ENCODE assay signal across 8 mouse cellular contexts in the genomic region with DNA sequence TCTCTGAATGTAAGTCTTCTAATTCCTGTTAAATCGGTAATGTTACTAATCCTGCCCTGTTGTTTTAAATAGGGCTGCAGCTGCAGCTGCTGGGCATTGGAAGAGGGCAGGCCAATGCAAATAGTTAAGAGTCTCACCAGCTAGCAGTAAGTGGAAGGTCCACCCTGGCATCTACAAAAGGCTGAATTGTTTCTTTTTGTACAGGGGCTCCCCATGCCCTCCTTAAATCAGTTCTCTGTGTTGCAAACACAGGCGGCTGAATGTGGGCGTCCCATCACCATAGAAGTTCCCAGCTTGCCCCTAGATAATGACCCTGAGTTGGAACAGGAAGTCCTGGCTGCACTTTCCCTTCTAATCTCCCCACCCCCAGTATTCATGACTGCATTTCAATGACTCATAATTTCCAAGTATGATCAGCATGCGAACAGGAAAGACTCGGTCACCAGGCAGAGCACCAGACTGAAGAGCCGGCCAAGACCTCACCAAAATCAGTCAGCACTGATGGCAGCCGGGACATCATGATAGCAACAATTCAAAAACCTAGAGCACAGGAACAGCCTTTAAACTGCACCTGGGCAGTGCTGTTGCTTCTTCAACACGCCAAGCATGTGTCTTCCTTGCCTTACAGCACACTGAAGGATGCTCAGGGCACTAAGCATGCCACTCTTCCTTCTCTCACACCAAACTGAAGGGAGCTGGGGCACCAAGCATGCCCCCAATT.
DNase-seq lines count a peak whose midpoint lies in the region; ATAC-seq lines count a peak whose summit lies in the region.

No protein-coding gene starts in this region.

- peak; percentile 59 for ATAC-seq in forebrain, embryonic 14.5 days
- ATAC-seq in inflammation-experienced regulatory T-cells, adult 6 months = peak; percentile 83
- ATAC-seq in lung, embryonic 16.5 days (ENCODE audit: low read depth) = peak; percentile 76

- DNase-seq in 416B (ENCODE audit: low read depth) (peak; percentile 97), NIH3T3 (ENCODE audit: low read depth) (peak; percentile 72)
- DNase-seq in forebrain, embryonic 14.5 days (ENCODE audit: low spot score) = peak; percentile 36
- DNase-seq in urinary bladder, adult 2 months (ENCODE audit: low spot score) = peak; percentile 29
- DNase-seq in frontal cortex, postnatal 10 days (ENCODE audit: low spot score in 2 of 2) = no peak
- DNase-seq in embryo, embryonic 10 days (ENCODE audit: low spot score) = no peak

- no peak overlapping the region for H3K27ac ChIP-seq in forebrain, embryonic 14.5 days (ENCODE audit: low read depth, low read length)
- H3K27ac ChIP-seq in lung, embryonic 16.5 days (ENCODE audit: low read length) = 0 out of 2 replicates have a peak overlapping the region, but pooled peaks have one; percentile 9

- 35% methylated on average over 8 of the region's 8 CpGs for WGBS in forebrain, embryonic 14.5 days
- WGBS in lung, embryonic 16.5 days = 37% methylated on average over 8 of the region's 8 CpGs

- H3K4me1 ChIP-seq in forebrain, embryonic 14.5 days (ENCODE audit: control insufficient read depth, insufficient read depth, low read length) = 0 out of 2 replicates have a peak, but pooled peaks cover 4% of the 10 kb centered on the region
- peaks cover 18% of the 10 kb centered on the region for H3K4me1 ChIP-seq in lung, embryonic 16.5 days (replicated peaks; ENCODE audit: control insufficient read depth, insufficient read depth, low read length)

- H3K4me2 ChIP-seq in forebrain, embryonic 14.5 days (ENCODE audit: low read length) = no peak overlapping the region
- H3K4me2 ChIP-seq in lung, embryonic 16.5 days (ENCODE audit: low read depth, low read length) = no peak overlapping the region

- no peaks in the 10 kb centered on the region for H3K27me3 ChIP-seq in forebrain, embryonic 14.5 days (replicated peaks; ENCODE audit: control insufficient read depth, insufficient read depth, low read length)
- no peaks in the 10 kb centered on the region for H3K27me3 ChIP-seq in lung, embryonic 16.5 days (ENCODE audit: control insufficient read depth, insufficient read depth, low read depth, low read length)

- no peak overlapping the region for H3K9ac ChIP-seq in forebrain, embryonic 14.5 days (ENCODE audit: low read length)
- H3K9ac ChIP-seq in lung, embryonic 16.5 days (ENCODE audit: low read length) = no peak overlapping the region

- no peak overlapping the region for H3K4me3 ChIP-seq in forebrain, embryonic 14.5 days (ENCODE audit: low read depth, low read length)
- H3K4me3 ChIP-seq in lung, embryonic 16.5 days (ENCODE audit: low read length) = no peak overlapping the region

- no peaks in the 10 kb centered on the region for H3K36me3 ChIP-seq in forebrain, embryonic 14.5 days (ENCODE audit: control insufficient read depth, insufficient read depth, low read length)
- H3K36me3 ChIP-seq in lung, embryonic 16.5 days (ENCODE audit: control insufficient read depth, insufficient read depth, low read length) = no peaks in the 10 kb centered on the region

- no peaks in the 10 kb centered on the region for H3K9me3 ChIP-seq in forebrain, embryonic 14.5 days (replicated peaks; ENCODE audit: control insufficient read depth, low read length)
- H3K9me3 ChIP-seq in lung, embryonic 16.5 days (ENCODE audit: control insufficient read depth, low read length) = no peaks in the 10 kb centered on the region

Comparison
In these comparisons a context has a peak if more than half of its experiments do, and no peak if none do; other contexts are left out.
1. DNase-seq: peak in 416B (single experiment), NIH3T3 (single experiment), forebrain, embryonic 14.5 days (single experiment) and urinary bladder, adult 2 months (single experiment); none in frontal cortex, postnatal 10 days (0 of 2) and embryo, embryonic 10 days (single experiment).
2. Peak in every context shown above with its lines, with median percentiles within 50 percentile points of each other: ATAC-seq.